Mouse (Mus musculus) neural tube, embryonic 15.5 days (tissue): Measurements from ENCODE around the gene Ptprcap. TPM values are rescaled to one million over a fixed set of nuclear protein-coding genes. Genes with fewer than 3 reads are reported as not detected.
A peak's percentile ranks its signal among the peaks of the same experiment; 100 is the strongest.

Experiments
- ATAC-seq: fragments of 200-750 bp; cut with Nextera tagmentation; 2 replicates; pipeline ENCODE4 v1.8.0; 2017; ENCODE audit warnings: mild to moderate bottlenecking, moderate TSS enrichment, moderate library complexity; ENCODE audit not compliant: low FRiP score
- H3K27ac ChIP-seq: fragments of 300-500 bp; sonication (generic); replicated peaks from 2 replicates; pipeline ENCODE4 v1.5.1; 2015; ENCODE audit warnings: mild to moderate bottlenecking, inconsistent platforms
- H3K27me3 ChIP-seq: fragments of 300-500 bp; sonication (generic); replicated peaks from 2 replicates; pipeline ENCODE4 v1.6.1; 2015; ENCODE audit warnings: inconsistent platforms
- H3K36me3 ChIP-seq: fragments of 300-500 bp; sonication (generic); 2 replicates; pipeline ENCODE4 v1.6.1; 2015; ENCODE audit warnings: inconsistent platforms
- H3K4me1 ChIP-seq: fragments of 300-500 bp; sonication (generic); 2 replicates; pipeline ENCODE4 v1.6.1; 2015; ENCODE audit warnings: inconsistent platforms
- H3K4me2 ChIP-seq: fragments of 300-500 bp; sonication (generic); 2 replicates; pipeline ENCODE4 v1.6.1; 2015; ENCODE audit warnings: inconsistent platforms, mild to moderate bottlenecking, moderate library complexity
- H3K4me3 ChIP-seq: fragments of 300-500 bp; sonication (generic); replicated peaks from 2 replicates; pipeline ENCODE4 v1.5.1; 2015; ENCODE audit warnings: mild to moderate bottlenecking, inconsistent platforms
- H3K9ac ChIP-seq: fragments of 300-500 bp; sonication (generic); replicated peaks from 2 replicates; pipeline ENCODE4 v1.6.1; 2015; ENCODE audit warnings: mild to moderate bottlenecking, inconsistent platforms
- H3K9me3 ChIP-seq: fragments of 300-500 bp; sonication (generic); replicated peaks from 2 replicates; pipeline ENCODE4 v1.6.1; 2016; ENCODE audit warnings: inconsistent platforms
- WGBS: fragments of 180-500 bp; shearing (Covaris S2); methylation state at CpG from one replicate; pipeline ENCODE4 v1.1.7; 2015; ENCODE audit warnings: mixed read lengths; 5-methylcytosine and 5-hydroxymethylcytosine counted together
- polyA plus RNA-seq: library from polyadenylated mRNA; unstranded; fragments of >200 nt; fragmentation: Nextera tagmentation; extraction: Ambion mirVana; gene quantifications from 2 replicates; pipeline ENCODE4 v1.2.1, GENCODE M21; 2015

Gene Ptprcap
- polyA plus RNA-seq, 1 experiment from 2014 or later: 1.0 TPM

DNA sequence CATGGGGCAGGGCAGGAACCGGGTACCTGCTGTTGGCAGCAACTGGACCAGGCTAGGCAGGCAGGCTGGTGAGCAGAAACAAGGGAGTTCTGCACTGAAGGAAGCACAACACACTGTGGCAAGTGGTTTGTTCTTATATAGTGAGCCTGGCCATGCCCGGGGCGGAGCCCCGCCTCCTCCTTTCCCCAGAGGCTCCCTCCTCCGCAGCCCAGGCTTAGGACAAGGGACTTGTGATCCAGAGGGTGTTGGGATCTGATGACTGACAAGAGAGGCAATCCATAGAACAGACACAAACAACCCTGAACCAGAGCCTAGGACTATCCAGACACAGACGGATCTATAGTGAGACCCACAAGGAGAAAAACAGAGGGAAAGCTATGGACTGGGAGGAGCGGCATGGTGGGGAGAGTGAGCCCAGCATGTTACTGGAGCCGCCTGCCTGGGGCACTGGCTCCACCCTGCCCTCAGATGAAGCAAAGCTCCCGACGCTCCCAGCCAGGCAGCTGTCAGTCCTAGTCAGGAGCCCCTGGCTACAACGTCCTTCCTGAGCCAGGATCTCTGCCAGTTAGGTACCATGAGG is 22.1 kb downstream of the Ptprcap start, which contains the start of gene Carns1:
Carns1 (minus strand) TSS at position 112 of the 580 bp plus-strand sequence.
- Histone ChIP-seq H3K9me3 (no peaks in the 10 kb centered on the region), H3K36me3 (no peaks in the 10 kb centered on the region), H3K4me3 (no peak within 1 kb of the TSS), H3K9ac (no peak within 1 kb of the TSS), H3K4me2 (peak within 1 kb of the TSS; percentile 37), H3K27me3 (no peaks in the 10 kb centered on the region), H3K27ac (no peak within 1 kb of the TSS), H3K4me1 (peaks cover 15% of the 10 kb centered on the region)
- ATAC-seq: no peak
- 6% methylated on average over 11 of the region's 11 CpGs for WGBS

DNA sequence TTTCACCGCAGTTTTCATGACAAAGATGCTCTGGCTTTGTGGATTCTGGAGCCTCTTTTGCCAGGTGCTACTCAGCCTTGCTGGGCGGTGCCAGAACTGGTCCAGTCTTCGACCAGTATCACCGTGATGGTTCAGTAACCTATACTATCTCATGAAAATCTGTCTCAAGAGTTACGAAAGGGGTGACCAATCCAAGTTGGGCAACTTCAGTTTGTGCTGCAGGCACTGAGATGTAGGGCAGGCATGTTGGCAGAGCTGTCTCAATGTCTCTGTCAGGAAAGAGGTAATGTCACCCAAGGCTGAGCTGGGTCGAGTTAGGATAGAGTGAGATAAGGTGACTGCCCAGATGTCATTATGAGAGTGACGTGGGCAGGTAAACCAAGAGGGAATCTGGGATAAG is 27.0 kb downstream of the Ptprcap start:
- Histone ChIP-seq H3K36me3 (no peaks in the 10 kb centered on the region), H3K27me3 (no peaks in the 10 kb centered on the region), H3K9ac (no peak overlapping the region), H3K27ac (no peak overlapping the region), H3K4me3 (no peak overlapping the region), H3K4me1 (peaks cover 18% of the 10 kb centered on the region), H3K4me2 (no peak overlapping the region), H3K9me3 (no peaks in the 10 kb centered on the region)
- WGBS: 90% methylated on average over 7 of the region's 7 CpGs
- ATAC-seq: no peak

- Histone ChIP-seq H3K27me3 (no peaks in the 10 kb centered on the region), H3K27ac (no peak overlapping the region), H3K4me3 (no peak overlapping the region), H3K4me1 (peaks cover 15% of the 10 kb centered on the region; the same call in 1 of the 2 replicates), H3K9ac (no peak overlapping the region), H3K4me2 (no peak overlapping the region), H3K36me3 (no peaks in the 10 kb centered on the region), H3K9me3 (no peaks in the 10 kb centered on the region)
- 41% methylated on average over 3 of the region's 3 CpGs for WGBS
- no peak for ATAC-seq
Measured at GRCm38 (mm10) chr19:4181892-4182291, 28.5 kb downstream of the Ptprcap start.

- H3K4me1 ChIP-seq: peaks cover 15% of the 10 kb centered on the region; the same call in 1 of the 2 replicates
- 69% methylated on average over 2 of the region's 2 CpGs for WGBS
Measured at GRCm38 (mm10) chr19:4183689-4184088, 30.3 kb downstream of the Ptprcap start.

DNA sequence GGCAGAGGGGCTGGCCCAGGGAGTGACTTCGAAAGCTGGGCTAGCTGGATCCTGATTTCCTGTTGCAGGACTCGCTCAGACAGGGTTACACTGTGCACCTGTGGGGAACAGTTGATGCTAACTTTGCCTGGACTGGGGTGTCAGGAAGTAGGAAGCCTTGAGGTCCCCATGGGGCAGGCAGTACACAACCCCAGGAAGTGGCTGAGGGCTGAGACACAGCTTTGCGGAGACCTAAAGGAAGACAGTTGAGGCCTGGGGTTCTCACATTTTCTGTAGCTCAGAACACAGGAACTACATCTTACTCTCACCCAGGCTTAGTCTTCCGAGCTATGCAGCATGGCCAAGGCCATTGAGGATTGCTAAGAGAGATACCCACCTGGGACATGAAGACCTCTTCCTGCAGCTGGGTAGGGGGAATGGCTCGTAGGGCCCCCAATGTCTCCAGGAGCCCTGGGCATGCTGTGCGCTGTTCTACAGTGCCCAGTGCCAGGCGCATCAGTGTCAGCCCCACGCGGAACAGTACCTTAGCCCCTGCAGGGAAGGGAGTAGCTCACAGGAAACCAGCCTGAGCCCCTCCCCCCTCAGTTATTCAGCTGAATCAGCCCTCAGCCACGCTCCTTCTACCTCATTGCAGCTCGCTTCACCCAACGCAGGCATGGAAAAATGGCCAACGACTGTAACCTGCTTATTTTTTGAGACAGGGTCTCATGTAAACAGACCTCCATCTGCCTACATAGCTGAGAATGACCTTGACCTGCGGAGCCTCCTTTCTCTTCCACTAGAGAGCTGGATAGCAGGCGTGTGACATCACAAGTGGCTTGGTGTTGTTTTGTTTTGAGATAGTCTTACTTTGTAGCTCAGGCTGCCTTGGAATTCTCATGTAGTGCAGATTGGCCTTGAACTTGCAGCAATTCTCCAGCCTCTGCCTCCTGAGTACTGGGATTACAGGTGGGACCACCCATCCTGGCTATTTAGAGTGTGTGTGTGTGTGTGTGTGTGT is 31.9 kb downstream of the Ptprcap start:
- no peak overlapping the region for H3K9ac ChIP-seq

More at GRCm38 (mm10) chr19:4183689-4184088, 30.3 kb downstream of the Ptprcap start:
- H3K9me3 ChIP-seq: no peaks in the 10 kb centered on the region
- no peaks in the 10 kb centered on the region for H3K36me3 ChIP-seq
- no peak overlapping the region for H3K4me3 ChIP-seq
- ATAC-seq: no peak
- no peak overlapping the region for H3K4me2 ChIP-seq
- H3K9ac ChIP-seq: no peak overlapping the region
- no peak overlapping the region for H3K27ac ChIP-seq
- no peaks in the 10 kb centered on the region for H3K27me3 ChIP-seq

GRCm38 (mm10) chr19:4187303-4187702 is 33.9 kb downstream of the Ptprcap start:
- Histone ChIP-seq H3K9ac (no peak overlapping the region), H3K27ac (no peak overlapping the region), H3K9me3 (no peaks in the 10 kb centered on the region), H3K4me1 (peaks cover 17% of the 10 kb centered on the region), H3K27me3 (no peaks in the 10 kb centered on the region), H3K4me2 (no peak overlapping the region), H3K36me3 (no peaks in the 10 kb centered on the region), H3K4me3 (no peak overlapping the region)
- 72% methylated on average over 3 of the region's 3 CpGs for WGBS
- no peak for ATAC-seq

More for the DNA sequence above, 31.9 kb downstream of the Ptprcap start:
- Histone ChIP-seq H3K4me2 (no peak overlapping the region), H3K4me1 (peaks cover 15% of the 10 kb centered on the region; the same call in 1 of the 2 replicates), H3K4me3 (no peak overlapping the region), H3K27me3 (no peaks in the 10 kb centered on the region), H3K9me3 (no peaks in the 10 kb centered on the region), H3K27ac (no peak overlapping the region), H3K36me3 (no peaks in the 10 kb centered on the region)
- ATAC-seq: no peak
- WGBS: 63% methylated on average over 15 of the region's 15 CpGs

GRCm38 (mm10) chr19:4189051-4189620 is 35.7 kb downstream of the Ptprcap start:
- H3K36me3 ChIP-seq: peaks cover 9% of the 10 kb centered on the region
- H3K27ac ChIP-seq: no peak overlapping the region
- H3K9me3 ChIP-seq: no peaks in the 10 kb centered on the region
- no peaks in the 10 kb centered on the region for H3K27me3 ChIP-seq
- no peak overlapping the region for H3K4me3 ChIP-seq
- no peak overlapping the region; the same call in 1 of the 2 replicates for H3K9ac ChIP-seq
- ATAC-seq: no peak
- no peak overlapping the region for H3K4me2 ChIP-seq
- H3K4me1 ChIP-seq: peaks cover 32% of the 10 kb centered on the region
- 83% methylated on average over 12 of the region's 12 CpGs for whole genome bisulfite sequencing

DNA sequence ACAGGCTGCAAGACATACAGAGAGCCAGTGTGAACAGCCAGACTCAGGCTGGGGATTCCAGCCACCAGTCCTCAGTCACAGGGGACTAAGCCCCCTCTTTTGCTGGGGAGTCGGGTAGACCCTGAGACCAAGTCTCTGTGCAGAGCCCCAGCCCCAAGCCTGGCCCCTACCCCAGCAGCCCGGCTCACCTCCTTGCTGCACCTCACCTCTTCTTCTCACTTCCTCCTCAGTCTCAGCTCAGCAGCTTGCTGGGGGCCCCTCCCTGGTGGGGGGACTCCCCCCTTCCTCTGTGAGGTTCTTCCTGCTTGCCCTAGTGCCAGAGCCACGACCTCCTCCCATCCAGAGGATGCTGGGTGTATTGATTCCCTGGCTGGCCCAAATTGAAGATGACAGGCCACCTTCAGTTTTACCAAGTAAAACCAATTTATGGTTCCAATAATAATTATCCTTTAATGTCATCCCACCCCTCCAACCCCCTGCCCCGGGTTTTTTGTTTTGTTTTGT is 37.5 kb downstream of the Ptprcap start, which contains the start of gene Tbc1d10c:
Tbc1d10c (minus strand) TSS at position 454 of the 504 bp plus-strand sequence.
- H3K4me1 ChIP-seq: peaks cover 40% of the 10 kb centered on the region
- H3K4me3 ChIP-seq: peak within 1 kb of the TSS; percentile 97
- peak within 1 kb of the TSS; percentile 93 for H3K4me2 ChIP-seq
- H3K36me3 ChIP-seq: peaks cover 26% of the 10 kb centered on the region
- H3K27ac ChIP-seq: peak within 1 kb of the TSS; percentile 94
- peak within 1 kb of the TSS; percentile 99 for H3K9ac ChIP-seq
- no peaks in the 10 kb centered on the region for H3K9me3 ChIP-seq
- H3K27me3 ChIP-seq: no peaks in the 10 kb centered on the region
- no peak for ATAC-seq
- WGBS: 68% methylated on average over 4 of the region's 4 CpGs

DNA sequence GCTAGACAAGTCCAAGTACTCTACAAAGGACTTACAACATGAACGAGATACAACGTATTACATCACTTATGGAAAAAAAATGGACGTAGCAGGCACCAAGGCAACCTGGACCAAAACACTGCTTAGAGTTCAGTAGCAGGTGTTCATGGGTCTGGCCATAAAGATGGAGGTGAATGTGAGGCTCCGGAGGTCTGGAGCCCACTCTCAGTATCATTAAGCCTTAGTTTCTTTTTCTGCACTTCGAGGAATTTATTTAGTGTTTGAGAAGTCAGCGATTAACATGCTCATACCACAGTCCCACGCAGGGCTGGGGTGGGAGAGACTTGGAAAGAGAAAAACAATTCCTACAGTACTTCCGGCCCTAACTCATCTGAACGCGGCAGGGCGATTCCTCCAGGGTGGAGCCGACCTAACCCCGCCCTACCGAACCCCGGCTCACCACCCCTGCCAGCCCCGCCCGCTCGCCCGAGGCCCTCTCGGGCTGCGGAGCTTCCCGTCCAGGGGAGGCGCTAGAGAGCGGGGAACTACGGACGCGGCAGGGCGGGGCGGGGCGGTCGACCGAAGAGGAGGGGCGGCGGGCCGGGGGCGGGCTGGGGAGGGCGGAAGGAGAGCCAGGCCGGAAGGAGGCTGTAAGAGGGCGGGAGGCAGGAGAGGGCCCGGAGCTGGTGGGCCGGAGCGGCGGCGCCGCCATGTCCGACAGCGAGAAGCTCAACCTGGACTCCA is 38.3 kb downstream of the Ptprcap start, which contains the start of gene Ppp1ca:
Ppp1ca (plus strand) TSS at position 538 of the 723 bp plus-strand sequence.
- Histone ChIP-seq H3K4me1 (peaks cover 48% of the 10 kb centered on the region), H3K27me3 (no peaks in the 10 kb centered on the region), H3K4me3 (peak within 1 kb of the TSS; percentile 97), H3K36me3 (peaks cover 34% of the 10 kb centered on the region), H3K27ac (peak within 1 kb of the TSS; percentile 94), H3K4me2 (peak within 1 kb of the TSS; percentile 93), H3K9me3 (no peaks in the 10 kb centered on the region), H3K9ac (peak within 1 kb of the TSS; percentile 99)
- WGBS: 4% methylated on average over 45 of the region's 47 CpGs
- peak; percentile 92 for ATAC-seq

DNA sequence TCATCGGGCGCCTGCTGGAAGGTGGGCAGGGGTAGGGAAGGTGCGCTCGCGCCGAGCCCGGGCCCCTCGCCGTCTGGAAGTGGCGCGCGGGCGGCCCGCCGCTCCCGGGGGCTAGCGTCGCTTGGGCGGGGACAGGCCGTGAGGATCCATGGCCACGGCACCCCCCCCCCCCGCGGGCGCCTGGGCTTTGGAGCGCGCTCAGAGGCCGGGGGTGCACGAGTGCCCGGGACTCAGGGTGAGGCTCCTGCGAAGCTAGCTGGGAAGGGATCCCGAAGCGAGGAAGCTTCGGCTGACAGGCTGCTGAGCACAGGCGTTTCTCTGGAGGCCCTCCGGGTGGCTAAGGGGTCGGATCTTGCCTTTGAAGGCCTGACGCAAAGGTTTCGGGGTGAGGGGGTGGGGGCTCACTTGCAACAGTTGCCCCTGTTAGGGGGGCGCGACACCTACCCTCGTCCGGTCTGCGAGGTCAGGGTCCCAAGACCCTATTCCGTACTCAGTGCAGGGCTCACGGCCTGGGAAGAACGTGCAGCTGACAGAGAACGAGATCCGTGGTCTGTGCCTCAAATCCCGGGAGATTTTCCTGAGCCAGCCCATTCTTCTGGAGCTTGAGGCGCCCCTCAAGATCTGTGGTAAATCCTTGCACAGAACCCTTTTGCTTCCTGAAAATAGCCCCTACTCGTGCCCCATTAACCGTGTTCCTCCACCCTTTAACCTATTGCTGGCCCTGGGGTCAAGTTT is 39.0 kb downstream of the Ptprcap start:
- Histone ChIP-seq H3K4me1 (peaks cover 50% of the 10 kb centered on the region), H3K4me3 (peak overlapping the region; percentile 97), H3K27ac (peak overlapping the region; percentile 94), H3K9me3 (no peaks in the 10 kb centered on the region), H3K27me3 (no peaks in the 10 kb centered on the region), H3K9ac (peak overlapping the region; percentile 99), H3K4me2 (peak overlapping the region; percentile 93), H3K36me3 (peaks cover 41% of the 10 kb centered on the region)
- peak; percentile 62 for ATAC-seq
- under 1% methylated on average over 44 of the region's 52 CpGs for WGBS
